Mouse (Mus musculus) forebrain, embryonic 14.5 days (tissue): ENCODE measurements at regions not wholly inside any gene's neighbourhood (a gene's known extent, or its start where the extent isn't known, plus 50 kb on each side); places are given as distances from the start of the nearest gene placed in this dataset.
A peak's percentile ranks its signal among the peaks of the same experiment; 100 is the strongest.

Experiments used
- ATAC-seq: fragments of 200-750 bp; cut with Nextera tagmentation; 2 replicates; pipeline ENCODE4 v1.8.0; 2017; ENCODE audit warnings: mild to moderate bottlenecking, moderate library complexity
- DNase-seq: peaks from one replicate; pipeline ENCODE4 v3.0.0-alpha.2; 2015; ENCODE audit warnings: low spot score
- H3K27ac ChIP-seq: fragments of 300-500 bp; sonication (generic); 2 replicates; pipeline ENCODE4 v1.5.1; 2014; ENCODE audit warnings: low read depth, mild to moderate bottlenecking, control low read depth, low read length, moderate library complexity
- H3K27me3 ChIP-seq: fragments of 300-500 bp; sonication (generic); replicated peaks from 2 replicates; pipeline ENCODE4 v1.6.1; 2014; ENCODE audit warnings: low read length, control low read depth, mixed read lengths; ENCODE audit not compliant: control insufficient read depth, insufficient read depth
- H3K36me3 ChIP-seq: fragments of 300-500 bp; sonication (generic); 2 replicates; pipeline ENCODE4 v1.6.1; 2014; ENCODE audit warnings: low read length, control low read depth; ENCODE audit not compliant: control insufficient read depth, insufficient read depth
- H3K4me1 ChIP-seq: fragments of 300-500 bp; sonication (generic); 2 replicates; pipeline ENCODE4 v1.6.1; 2014; ENCODE audit warnings: antibody characterized with exemption, low read length, control low read depth; ENCODE audit not compliant: control insufficient read depth, insufficient read depth
- H3K4me2 ChIP-seq: fragments of 300-500 bp; sonication (generic); 2 replicates; pipeline ENCODE4 v1.6.1; 2014; ENCODE audit warnings: mild to moderate bottlenecking, control low read depth, low read length
- H3K4me3 ChIP-seq: fragments of 300-500 bp; sonication (generic); 2 replicates; pipeline ENCODE4 v1.5.1; 2014; ENCODE audit warnings: low read depth, low read length, control low read depth
- H3K9ac ChIP-seq: fragments of 300-500 bp; sonication (generic); 2 replicates; pipeline ENCODE4 v1.6.1; 2014; ENCODE audit warnings: mild to moderate bottlenecking, low read length, control low read depth, moderate library complexity
- H3K9me3 ChIP-seq: fragments of 300-500 bp; sonication (generic); replicated peaks from 2 replicates; pipeline ENCODE4 v1.6.1; 2016; ENCODE audit warnings: low read length, control low read depth, mixed read lengths; ENCODE audit not compliant: control insufficient read depth
- WGBS: fragments of 180-500 bp; shearing (Covaris S2); extraction: QIAGEN DNeasy Blood & Tissue Kit; methylation state at CpG from one replicate; pipeline ENCODE4 v1.1.7; 2014; 5-methylcytosine and 5-hydroxymethylcytosine counted together

GRCm38 (mm10) chr8:37345051-37345450 lies 351.6 kb downstream of the AI429214 start:
- Histone ChIP-seq H3K9me3 (no peaks in the 10 kb centered on the region), H3K27ac (no peak overlapping the region), H3K36me3 (no peaks in the 10 kb centered on the region), H3K9ac (no peak overlapping the region), H3K4me2 (no peak overlapping the region), H3K4me3 (no peak overlapping the region), H3K4me1 (no peaks in the 10 kb centered on the region), H3K27me3 (no peaks in the 10 kb centered on the region)
- 48% methylated on average over 3 of the region's 3 CpGs for WGBS
- peak; percentile 62; the same call in 1 of the 2 replicates for ATAC-seq
- DNase-seq, result peak; percentile 64

DNA sequence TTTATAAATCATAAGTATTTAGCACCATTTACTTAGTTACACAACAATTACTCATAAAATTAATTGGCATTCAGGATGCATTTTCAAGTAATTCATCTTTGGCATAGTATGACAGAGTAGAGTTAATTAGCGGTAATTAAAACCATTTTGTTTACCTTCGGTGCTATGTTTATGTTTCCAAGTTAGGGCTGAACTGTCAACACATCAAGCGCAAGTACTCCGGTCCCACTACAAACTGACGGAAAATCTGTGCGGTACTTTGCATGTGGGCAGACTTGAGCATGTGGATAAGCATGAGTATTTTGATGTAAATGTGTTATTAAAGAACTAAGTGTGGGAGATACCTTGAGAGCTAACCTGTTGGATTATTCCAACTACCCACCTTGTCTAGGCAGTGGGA lies 353.7 kb downstream of the AI429214 start:
- H3K9ac ChIP-seq, result no peak overlapping the region
- no peak overlapping the region for H3K4me3 ChIP-seq
- no peaks in the 10 kb centered on the region for H3K27me3 ChIP-seq
- ATAC-seq (peak; percentile 42; the same call in 1 of the 2 replicates), DNase-seq (peak; percentile 30)
- H3K9me3 ChIP-seq, result no peaks in the 10 kb centered on the region
- H3K36me3 ChIP-seq, result no peaks in the 10 kb centered on the region
- no peak overlapping the region for H3K4me2 ChIP-seq
- no peaks in the 10 kb centered on the region for H3K4me1 ChIP-seq
- H3K27ac ChIP-seq, result no peak overlapping the region
- WGBS, result 70% methylated on average over 6 of the region's 6 CpGs
